Mouse (Mus musculus) megakaryocyte, embryonic 14.5 days (primary cell): ENCODE data around the gene Maco1. TPM values are rescaled to one million over a fixed set of nuclear protein-coding genes. Genes with fewer than 3 reads are reported as not detected.
A peak's percentile ranks its signal among the peaks of the same experiment; 100 is the strongest.
"Not testable (repeated sequence)": the region's sequence is repeated elsewhere in the genome, so short reads cannot be mapped to it uniquely, and the experiment has no call there.

Experiments used
- H3K27me3 ChIP-seq: replicated peaks from 2 replicates; pipeline ENCODE3; 2012; ENCODE audit warnings: inconsistent platforms
- H3K36me3 ChIP-seq: replicated peaks from 2 replicates; pipeline ENCODE3; 2012; ENCODE audit warnings: low read length, inconsistent platforms, mixed read lengths
- H3K4me1 ChIP-seq: 2 replicates; pipeline ENCODE4 v1.6.1; 2012; ENCODE audit warnings: inconsistent platforms
- H3K4me3 ChIP-seq: replicated peaks from 2 replicates; pipeline ENCODE3; 2012; ENCODE audit warnings: moderate library complexity, mild to moderate bottlenecking, inconsistent platforms
- H3K9me3 ChIP-seq: 2 replicates; pipeline ENCODE4 v1.6.1; 2012; ENCODE audit warnings: inconsistent platforms
- FLI1 ChIP-seq: IDR thresholded peaks from 2 replicates; pipeline ENCODE4 v1.6.1; 2012; ENCODE audit warnings: low read length, inconsistent platforms, mixed read lengths
- GATA1 ChIP-seq: IDR thresholded peaks from 3 replicates; pipeline ENCODE4 v1.6.1; 2012; ENCODE audit warnings: mixed read lengths, low read length, inconsistent platforms, borderline replicate concordance
- polyA plus RNA-seq: library from polyadenylated mRNA; stranded (reverse); fragments of >175 nt; gene quantifications from 2 replicates; pipeline ENCODE4 v1.2.3, GENCODE M21; 2012; ENCODE audit warnings: low replicate concordance; ENCODE audit not compliant: insufficient read depth

The Maco1 gene
- polyA plus RNA-seq, 1 experiment, result 6.0 TPM

GRCm38 (mm10) chr4:134800098-134800497, 53.0 kb downstream of the Maco1 start:
- Histone ChIP-seq H3K9me3 (no peaks in the 10 kb centered on the region), H3K4me1 (peaks cover 45% of the 10 kb centered on the region), H3K27me3 (peaks cover 5% of the 10 kb centered on the region), H3K36me3 (peaks cover 47% of the 10 kb centered on the region), H3K4me3 (no peak overlapping the region)
- no peak for TF ChIP-seq GATA1
- no peak for TF ChIP-seq FLI1

- Histone ChIP-seq H3K27me3 (peaks cover 5% of the 10 kb centered on the region), H3K36me3 (peaks cover 39% of the 10 kb centered on the region), H3K4me1 (peaks cover 42% of the 10 kb centered on the region), H3K9me3 (no peaks in the 10 kb centered on the region), H3K4me3 (no peak overlapping the region)
- TF ChIP-seq GATA1 (no peak), FLI1 (no peak)
These were observed 53.9 kb downstream of the Maco1 start for GRCm38 (mm10) chr4:134799272-134799671.

GRCm38 (mm10) chr4:134798861-134799260, 54.3 kb downstream of the Maco1 start:
- Histone ChIP-seq H3K4me3 (no peak overlapping the region), H3K27me3 (peaks cover 5% of the 10 kb centered on the region), H3K36me3 (peaks cover 35% of the 10 kb centered on the region), H3K9me3 (no peaks in the 10 kb centered on the region), H3K4me1 (peaks cover 42% of the 10 kb centered on the region)
- TF ChIP-seq FLI1 (no peak), GATA1 (no peak)

- H3K9me3 ChIP-seq, result no peaks in the 10 kb centered on the region
- H3K4me1 ChIP-seq, result peaks cover 42% of the 10 kb centered on the region
- no peak overlapping the region for H3K4me3 ChIP-seq
- peaks cover 22% of the 10 kb centered on the region for H3K36me3 ChIP-seq
- peaks cover 7% of the 10 kb centered on the region for H3K27me3 ChIP-seq
- TF ChIP-seq FLI1, result no peak
- no peak for TF ChIP-seq GATA1
These were observed 55.5 kb downstream of the Maco1 start for GRCm38 (mm10) chr4:134797621-134798020.

GRCm38 (mm10) chr4:134796581-134797361, 56.4 kb downstream of the Maco1 start:
- peaks cover 15% of the 10 kb centered on the region for H3K27me3 ChIP-seq
- no peak for TF ChIP-seq FLI1
- no peak overlapping the region for H3K4me3 ChIP-seq
- H3K36me3 ChIP-seq, result peaks cover 14% of the 10 kb centered on the region
- no peaks in the 10 kb centered on the region for H3K9me3 ChIP-seq
- H3K4me1 ChIP-seq, result peaks cover 42% of the 10 kb centered on the region

GRCm38 (mm10) chr4:134795819-134796485, 57.2 kb downstream of the Maco1 start:
- Histone ChIP-seq H3K36me3 (peaks cover 6% of the 10 kb centered on the region), H3K27me3 (peaks cover 23% of the 10 kb centered on the region), H3K4me1 (peaks cover 42% of the 10 kb centered on the region), H3K9me3 (no peaks in the 10 kb centered on the region), H3K4me3 (peak overlapping the region; percentile 0)
- TF ChIP-seq GATA1 (no peak), FLI1 (no peak)

- peaks cover 31% of the 10 kb centered on the region for H3K27me3 ChIP-seq
- H3K9me3 ChIP-seq, H3K36me3 ChIP-seq, H3K4me3 ChIP-seq: not testable (repeated sequence)
- H3K4me1 ChIP-seq, result peaks cover 37% of the 10 kb centered on the region
These were observed 58.2 kb downstream of the Maco1 start for GRCm38 (mm10) chr4:134794959-134795358.

GRCm38 (mm10) chr4:134793213-134793956, 59.8 kb downstream of the Maco1 start:
- Histone ChIP-seq H3K4me3 (no peak overlapping the region), H3K36me3 (no peaks in the 10 kb centered on the region), H3K4me1 (peaks cover 24% of the 10 kb centered on the region), H3K27me3 (peaks cover 39% of the 10 kb centered on the region), H3K9me3 (peaks cover 6% of the 10 kb centered on the region; the same call in 1 of the 2 replicates)
- TF ChIP-seq GATA1 (no peak), FLI1 (no peak)

- Histone ChIP-seq H3K4me1 (peaks cover 25% of the 10 kb centered on the region), H3K9me3 (peaks cover 6% of the 10 kb centered on the region; the same call in 1 of the 2 replicates), H3K27me3 (peaks cover 46% of the 10 kb centered on the region), H3K4me3 (no peak overlapping the region), H3K36me3 (no peaks in the 10 kb centered on the region)
- TF ChIP-seq FLI1, result no peak
- TF ChIP-seq GATA1, result no peak
These were observed 61.4 kb downstream of the Maco1 start for GRCm38 (mm10) chr4:134791731-134792130.

- H3K4me1 ChIP-seq, result peaks cover 35% of the 10 kb centered on the region
- no peaks in the 10 kb centered on the region for H3K36me3 ChIP-seq
- H3K4me3 ChIP-seq, result no peak overlapping the region
- peaks cover 53% of the 10 kb centered on the region for H3K27me3 ChIP-seq
- TF ChIP-seq FLI1 (no peak), GATA1 (no peak)
- peaks cover 6% of the 10 kb centered on the region; the same call in 1 of the 2 replicates for H3K9me3 ChIP-seq
These were observed 66.2 kb downstream of the Maco1 start for GRCm38 (mm10) chr4:134786946-134787345.
